Mouse (Mus musculus) cerebellum, adult 18-20 months (tissue): ENCODE results near the gene Txnip.
"Not testable (repeated sequence)": the region's sequence is repeated elsewhere in the genome, so short reads cannot be mapped to it uniquely, and the experiment has no call there.

ENCODE experiments used
- DNase-seq, 2 experiments: peaks; one replicate each; pipeline ENCODE4 v3.0.0; 2021

Gene Txnip

DNA sequence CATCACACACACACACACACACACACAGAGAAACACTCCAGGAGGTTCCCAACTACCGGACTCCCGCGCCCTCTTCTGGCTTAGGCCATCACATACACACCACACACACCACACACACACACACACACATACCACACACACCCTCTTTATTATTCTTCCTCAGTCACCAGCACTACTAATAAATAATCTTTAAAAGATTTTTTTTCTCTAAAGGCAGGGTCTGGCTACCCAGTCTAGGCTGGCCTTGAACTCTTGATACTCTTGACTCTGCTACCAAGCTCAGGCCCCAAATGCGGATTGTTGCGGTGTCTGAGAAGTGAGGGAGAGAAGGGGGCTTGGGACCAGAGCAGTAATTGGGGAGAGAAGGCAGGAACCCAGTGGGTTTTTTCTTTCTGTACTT is 37.1 kb downstream of the Txnip start:
- no peak for DNase-seq

DNA sequence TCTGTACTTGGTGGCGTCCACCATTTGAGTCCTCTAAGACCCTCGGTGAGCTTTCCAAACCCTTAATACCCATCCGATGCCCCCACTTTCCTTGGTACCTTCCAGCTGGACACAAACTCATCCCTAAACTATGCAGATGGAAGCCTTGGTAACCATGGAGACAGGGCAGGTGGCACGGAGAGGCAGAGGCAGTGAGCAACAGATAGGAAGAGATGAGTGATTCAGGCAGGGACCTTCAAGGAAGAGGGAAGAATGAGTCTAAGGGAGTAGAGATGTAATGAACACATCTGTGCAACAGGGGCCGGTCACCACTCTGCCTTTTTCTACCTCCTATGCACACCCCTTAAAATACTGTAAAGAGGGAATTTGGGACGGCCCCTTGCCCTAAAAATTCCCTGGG is 37.9 kb downstream of the Txnip start:
- DNase-seq, result peak; percentile 53 to 62

- DNase-seq, result peak; percentile 90 to 92
These were observed 38.5 kb downstream of the Txnip start, which contains the start of gene Ankrd34a for GRCm38 (mm10) chr3:96596228-96596707. Gene Ankrd34a (plus strand): TSS chr3:96596636.

DNA sequence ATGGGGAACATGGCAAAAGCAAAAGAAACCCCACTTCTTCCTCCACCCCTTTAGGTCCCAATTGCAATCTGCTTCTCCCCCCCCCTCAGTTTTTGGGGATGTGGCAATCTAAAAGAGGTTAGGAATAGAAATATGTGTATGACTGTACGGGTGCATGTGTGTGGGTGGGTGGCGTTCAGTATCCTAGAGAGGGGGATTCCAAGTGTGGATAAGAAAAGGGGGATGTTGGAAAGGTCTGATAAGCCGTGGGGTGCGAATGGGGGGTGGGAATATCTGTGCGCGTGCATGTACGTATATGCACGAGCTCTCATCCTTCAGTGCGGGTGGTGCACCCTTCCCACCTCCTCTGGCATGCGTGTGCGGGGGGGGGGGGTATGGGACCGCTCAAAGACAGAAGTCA is 39.1 kb downstream of the Txnip start:
- peak in 1 of 2 experiments; percentile 45 for DNase-seq

GRCm38 (mm10) chr3:96597435-96597891 is 39.7 kb downstream of the Txnip start:
- DNase-seq, result peak; percentile 52 to 67

DNA sequence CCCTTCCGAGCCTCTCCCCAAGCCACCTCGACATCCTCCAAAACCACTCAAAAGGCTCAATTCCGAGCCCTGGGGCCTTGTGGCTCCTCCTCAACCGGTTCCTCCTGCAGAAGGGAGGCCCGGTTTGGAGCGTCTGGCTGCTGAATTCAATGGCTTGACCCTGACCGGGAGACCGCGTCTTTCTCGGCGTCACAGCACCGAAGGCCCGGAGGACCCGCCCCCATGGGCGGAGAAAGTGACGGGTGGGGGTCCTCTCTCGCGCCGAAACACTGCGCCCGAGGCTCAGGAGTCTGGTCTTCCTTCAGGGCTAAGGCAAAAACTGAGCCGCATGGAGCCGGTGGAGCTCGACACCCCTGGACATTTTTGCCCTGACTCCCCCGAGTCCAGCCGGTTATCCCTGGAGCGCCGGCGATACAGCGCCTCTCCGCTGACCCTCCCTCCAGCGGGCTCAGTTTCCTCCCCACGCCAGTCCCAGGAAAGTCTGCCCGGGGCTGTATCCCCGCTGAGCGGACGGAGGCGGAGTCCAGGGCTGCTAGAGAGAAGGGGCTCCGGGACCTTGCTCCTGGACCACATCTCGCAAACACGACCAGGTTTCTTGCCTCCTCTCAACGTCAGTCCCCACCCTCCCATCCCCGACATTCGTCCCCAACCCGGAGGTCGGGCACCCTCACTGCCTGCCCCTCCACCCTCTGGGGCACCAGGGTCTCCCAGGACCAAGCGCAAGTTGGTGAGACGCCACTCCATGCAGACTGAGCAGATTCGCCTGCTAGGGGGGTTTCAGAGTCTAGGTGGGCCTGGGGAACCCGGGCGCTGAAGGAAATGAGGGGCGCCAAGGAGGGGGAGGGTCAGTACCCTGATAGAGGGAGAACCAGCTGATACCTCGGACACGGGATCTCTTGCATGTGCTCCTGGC is 40.7 kb downstream of the Txnip start:
- DNase-seq, result peak; percentile 69 to 70

DNA sequence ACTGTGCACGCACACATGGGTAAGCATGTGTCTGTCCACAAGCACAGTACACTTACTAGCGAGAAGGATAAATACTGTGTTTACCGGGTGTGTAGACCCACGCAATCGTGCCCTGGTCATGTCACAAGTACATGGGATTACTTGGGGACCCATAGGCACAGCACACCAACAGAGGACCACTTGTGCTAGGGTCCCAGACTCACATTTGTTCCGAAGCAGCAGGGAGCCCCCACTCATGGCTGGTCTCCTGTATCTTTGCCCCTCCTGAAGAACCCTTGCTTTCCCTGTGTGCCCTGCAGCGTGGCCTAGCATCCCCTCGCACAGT is 41.3 kb downstream of the Txnip start:
- DNase-seq, result no peak

DNA sequence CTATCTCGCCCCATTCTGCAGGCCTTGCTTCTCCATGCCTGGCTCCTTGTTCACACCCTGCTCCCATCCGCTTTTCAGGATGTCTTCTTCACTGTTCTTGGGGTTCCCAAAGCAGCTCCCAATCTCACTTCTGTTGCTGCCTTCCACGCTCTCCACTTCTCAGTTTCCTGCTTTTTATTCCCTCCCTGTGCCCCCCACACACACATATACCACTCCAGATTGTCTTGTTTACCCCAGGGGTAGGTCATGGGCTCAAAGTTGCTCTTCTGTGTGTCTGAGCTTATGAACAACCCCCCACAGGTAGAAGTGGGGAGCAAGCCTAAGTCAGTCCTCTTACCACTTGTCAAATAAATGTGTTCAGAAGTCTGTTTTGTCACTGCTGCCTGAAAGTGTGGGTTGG is 41.7 kb downstream of the Txnip start:
- no peak for DNase-seq

- peak; percentile 89 to 97 for DNase-seq
These were observed 43.0 kb downstream of the Txnip start, which contains the start of gene Lix1l for GRCm38 (mm10) chr3:96600639-96601250. Gene Lix1l (plus strand): TSS chr3:96601149.

GRCm38 (mm10) chr3:96601251-96601787 is 43.6 kb downstream of the Txnip start:
- peak; percentile 76 for DNase-seq

DNA sequence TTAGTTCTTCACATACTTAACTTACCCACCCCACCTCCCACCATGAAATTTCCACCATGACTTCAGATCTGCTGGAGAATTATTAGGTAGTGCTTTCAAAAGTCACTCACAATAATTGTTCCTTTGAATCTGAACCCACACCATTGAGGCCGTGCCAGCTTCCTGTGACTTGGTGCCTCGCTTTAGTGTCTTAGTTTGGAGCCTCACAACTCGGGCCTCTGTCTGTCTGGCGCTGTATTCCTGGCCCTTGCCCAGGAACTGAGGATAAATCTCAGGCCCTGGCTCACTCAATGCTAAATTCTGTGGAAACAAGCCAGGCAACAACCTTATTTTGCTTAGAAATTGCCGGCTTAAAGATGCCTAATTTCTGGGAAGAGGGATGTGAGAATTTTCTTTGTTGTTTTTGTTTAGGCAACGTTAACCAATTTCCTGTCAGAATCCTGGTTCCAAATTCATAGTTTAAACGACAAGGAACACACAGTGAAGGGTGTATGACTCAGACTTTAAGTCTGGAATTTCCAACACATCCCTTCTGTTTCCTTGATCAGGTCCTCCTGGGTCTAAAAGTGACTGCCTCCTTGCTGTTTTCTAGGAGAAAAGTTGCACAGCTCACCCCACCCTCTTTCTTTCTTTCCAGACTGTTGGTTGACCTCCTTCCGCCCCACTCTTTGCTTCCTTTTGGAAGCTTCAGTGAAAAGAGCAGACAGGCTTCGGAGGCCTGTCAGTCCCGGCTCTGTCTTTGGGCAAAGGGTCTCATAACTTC is 44.4 kb downstream of the Txnip start:
- DNase-seq, result peak; percentile 39 to 51

GRCm38 (mm10) chr3:96602704-96603084 is 44.9 kb downstream of the Txnip start:
- DNase-seq, result no peak

DNA sequence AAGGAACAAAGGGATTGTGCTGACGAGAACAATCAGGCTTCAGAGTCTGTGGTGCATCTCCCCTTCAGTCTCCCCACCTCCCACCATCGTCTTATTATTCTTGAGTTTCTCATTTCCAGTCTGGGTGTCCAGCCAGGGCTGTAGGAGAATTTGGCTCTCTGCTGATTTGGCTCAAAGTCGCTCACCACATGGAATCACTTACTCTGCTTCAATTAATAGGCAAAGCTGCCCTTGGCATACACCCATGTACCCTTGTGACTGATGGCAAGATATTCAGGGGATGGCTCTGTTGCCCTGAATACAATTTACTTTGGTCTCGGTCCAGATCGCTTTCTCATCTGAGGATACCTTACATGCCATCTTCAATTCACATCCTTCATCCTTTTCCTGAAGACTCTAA is 45.6 kb downstream of the Txnip start:
- peak; percentile 49 to 60 for DNase-seq

DNA sequence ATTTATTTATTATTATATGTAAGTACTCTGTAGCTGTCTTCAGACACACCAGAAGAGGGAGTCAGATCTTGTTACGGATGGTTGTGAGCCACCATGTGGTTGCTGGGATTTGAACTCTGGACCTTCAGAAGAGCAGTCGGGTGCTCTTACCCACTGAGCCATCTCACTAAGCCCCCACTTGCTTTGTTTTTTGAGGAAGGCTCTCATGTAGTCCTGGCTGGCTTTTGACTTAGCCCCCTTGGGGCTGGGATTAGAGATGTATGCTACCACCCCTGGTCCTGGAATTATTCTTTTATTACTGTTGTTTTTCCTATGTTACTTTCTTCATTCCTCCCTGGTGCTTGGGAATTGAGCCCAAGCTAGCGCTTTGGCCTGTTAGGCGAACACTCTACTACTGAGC is 48.2 kb downstream of the Txnip start:
- not testable (repeated sequence) for DNase-seq

- DNase-seq, result no peak
These were observed 48.9 kb downstream of the Txnip start for GRCm38 (mm10) chr3:96606618-96607017.
